Mouse (Mus musculus) megakaryocyte, embryonic 14.5 days (primary cell): ENCODE measurements around the gene Myadm.

Source experiments
- FLI1 ChIP-seq: IDR thresholded peaks from 2 replicates; pipeline ENCODE4 v1.6.1; 2012; ENCODE audit warnings: low read length, inconsistent platforms, mixed read lengths
- GATA1 ChIP-seq: IDR thresholded peaks from 3 replicates; pipeline ENCODE4 v1.6.1; 2012; ENCODE audit warnings: mixed read lengths, low read length, inconsistent platforms, borderline replicate concordance

DNA sequence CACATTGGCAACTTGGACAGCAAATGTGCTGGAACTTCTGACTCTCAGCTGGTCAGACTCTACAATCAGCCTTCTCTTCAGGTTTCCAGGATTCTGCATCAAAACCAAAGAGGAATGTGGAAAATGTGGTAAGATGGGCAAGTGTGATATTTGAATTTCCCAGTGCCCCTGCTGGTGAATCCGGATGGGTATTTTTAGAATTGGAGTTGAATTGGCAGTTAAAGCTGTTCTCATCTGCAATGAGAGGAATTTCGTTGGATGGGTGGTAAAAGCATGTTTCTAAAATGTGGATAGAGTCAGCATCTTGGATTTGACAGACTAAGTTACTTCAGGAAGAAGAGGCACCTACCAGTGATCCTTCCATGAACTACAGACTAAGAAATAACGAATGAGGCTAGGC is 28.2 kb upstream of the Myadm start:
- TF ChIP-seq GATA1 (no peak), FLI1 (no peak)
